Mouse (Mus musculus): ENCODE data around the gene Ttc41.

GRCm38 (mm10) chr10:86762384-86762730 lies 56.7 kb downstream of the Ttc41 start:
- TF ChIP-seq POLR2A (IDR thresholded peaks at IDR 0.05; ENCODE audit: extremely low read depth, insufficient read depth, low read length) (no peak), CTCF (IDR thresholded peaks at IDR 0.05; ENCODE audit: low read depth, low read length) (no peak)
